Mouse (Mus musculus) liver, adult 2 months (tissue): ENCODE measurements around the gene Ehmt2. TPM values are rescaled to one million over a fixed set of nuclear protein-coding genes. Genes with fewer than 3 reads are reported as not detected.
"Not testable (repeated sequence)": the region's sequence is repeated elsewhere in the genome, so short reads cannot be mapped to it uniquely, and the experiment has no call there.

Source experiments
- DNase-seq: peaks from one replicate; pipeline ENCODE4 v3.0.0-alpha.2; 2011; ENCODE audit warnings: low read depth, low spot score; ENCODE audit errors: extremely low read depth
- H3K27ac ChIP-seq: fragments of 200-500 bp; replicated peaks from 2 replicates; pipeline ENCODE4 v1.5.1; 2012; ENCODE audit warnings: low read depth, mild to moderate bottlenecking, control low read depth, inconsistent platforms, low read length; ENCODE audit not compliant: insufficient read depth
- H3K27me3 ChIP-seq: fragments of 200-500 bp; 2 replicates; pipeline ENCODE4 v1.6.1; 2012; ENCODE audit warnings: mild to moderate bottlenecking, moderate library complexity, low read length, inconsistent platforms; ENCODE audit not compliant: control insufficient read depth, insufficient read depth
- H3K36me3 ChIP-seq: fragments of 200-500 bp; 2 replicates; pipeline ENCODE4 v1.6.1; 2012; ENCODE audit warnings: low read length, inconsistent platforms; ENCODE audit not compliant: control insufficient read depth, insufficient read depth
- H3K4me1 ChIP-seq: fragments of 200-500 bp; 2 replicates; pipeline ENCODE4 v1.6.1; 2011; ENCODE audit warnings: low read length; ENCODE audit not compliant: control insufficient read depth, insufficient read depth
- H3K4me3 ChIP-seq: fragments of 200-500 bp; 2 replicates; pipeline ENCODE4 v1.5.1; 2011; ENCODE audit warnings: low read depth, mild to moderate bottlenecking, control low read depth, low read length, moderate library complexity; ENCODE audit not compliant: insufficient read depth
- H3K79me2 ChIP-seq: fragments of 200-500 bp; 2 replicates; pipeline ENCODE4 v1.6.1; 2012; ENCODE audit warnings: inconsistent platforms, mild to moderate bottlenecking, low read length, moderate library complexity; ENCODE audit not compliant: control insufficient read depth, insufficient read depth
- H3K9ac ChIP-seq: fragments of 200-500 bp; 2 replicates; pipeline ENCODE4 v1.6.1; 2012; ENCODE audit warnings: low read depth, mild to moderate bottlenecking, control low read depth, inconsistent platforms, low read length
- CTCF ChIP-seq: fragments of 200-500 bp; IDR thresholded peaks from 2 replicates; pipeline ENCODE4 v1.5.1; 2011; ENCODE audit warnings: low read depth, low read length, control low read depth
- POLR2A ChIP-seq: fragments of 200-500 bp; IDR thresholded peaks from 2 replicates; pipeline ENCODE4 v1.6.1; 2011; ENCODE audit warnings: low read length, control low read depth; ENCODE audit not compliant: insufficient read depth; ENCODE audit errors: extremely low read depth
- WGBS: fragments of 180-500 bp; shearing (Covaris S2); methylation state at CpG from one replicate; pipeline ENCODE4 v1.1.7; 2018; 5-methylcytosine and 5-hydroxymethylcytosine counted together
- polyA plus RNA-seq: library from polyadenylated mRNA; depleted of rRNA; stranded (reverse); fragments of >200 nt; gene quantifications from 2 replicates; pipeline ENCODE4 v1.2.3, GENCODE M21; 2012; rRNA removed
- total RNA-seq: library from RNA; depleted of rRNA; stranded (reverse); fragments of >200 nt; gene quantifications from 2 replicates; pipeline ENCODE4 v1.2.3, GENCODE M21; 2014; rRNA removed

Gene Ehmt2
- total and polyA plus RNA-seq, 2 experiments = 45.2 to 103 TPM

- H3K79me2 ChIP-seq, H3K36me3 ChIP-seq, H3K27me3 ChIP-seq, H3K4me1 ChIP-seq: not testable (repeated sequence)
- TF ChIP-seq POLR2A = peak; percentile 53; the same call in 1 of the 2 replicates
- Histone ChIP-seq H3K27ac (peak within 1 kb of the TSS; percentile 81), H3K4me3 (peak within 1 kb of the TSS; percentile 54), H3K9ac (peak within 1 kb of the TSS; percentile 74)
- peak; percentile 68 for DNase-seq
- WGBS = under 1% methylated on average over 32 of the region's 32 CpGs
Observed at GRCm38 (mm10) chr17:34959130-34959778, 61.0 kb downstream of the Ehmt2 start, which contains the start of gene Hspa1b. Gene Hspa1b, minus strand, starts transcription at chr17:34959238.

- WGBS = 14% methylated on average over 12 of the region's 12 CpGs
- no peaks in the 10 kb centered on the region for H3K27me3 ChIP-seq
- peak overlapping the region; percentile 74 for H3K9ac ChIP-seq
- H3K36me3 ChIP-seq = no peaks in the 10 kb centered on the region
- no peak for TF ChIP-seq POLR2A
- no peak for TF ChIP-seq CTCF
- H3K4me3 ChIP-seq = peak overlapping the region; percentile 4; the same call in 1 of the 2 replicates
- H3K79me2 ChIP-seq = no peaks in the 10 kb centered on the region
- H3K4me1 ChIP-seq = peaks cover 7% of the 10 kb centered on the region
- H3K27ac ChIP-seq = peak overlapping the region; percentile 81
- peak; percentile 64 for DNase-seq
Observed at GRCm38 (mm10) chr17:34959881-34960515, 61.7 kb downstream of the Ehmt2 start.

- Histone ChIP-seq H3K4me1 (peaks cover 5% of the 10 kb centered on the region), H3K9ac (no peak overlapping the region), H3K4me3 (no peak overlapping the region), H3K27me3 (no peaks in the 10 kb centered on the region), H3K79me2 (no peaks in the 10 kb centered on the region), H3K27ac (no peak overlapping the region), H3K36me3 (no peaks in the 10 kb centered on the region)
- TF ChIP-seq POLR2A = no peak
- TF ChIP-seq CTCF = no peak
- no peak for DNase-seq
Observed at GRCm38 (mm10) chr17:34960702-34961493, 62.6 kb downstream of the Ehmt2 start.

- TF ChIP-seq POLR2A (no peak), CTCF (no peak)
- H3K27me3 ChIP-seq = no peaks in the 10 kb centered on the region
- 65% methylated on average over 3 of the region's 3 CpGs for WGBS
Observed at GRCm38 (mm10) chr17:34962125-34962524, 63.9 kb downstream of the Ehmt2 start.

GRCm38 (mm10) chr17:34962841-34963240 is 64.6 kb downstream of the Ehmt2 start:
- TF ChIP-seq CTCF (no peak), POLR2A (no peak)
- H3K4me3 ChIP-seq = no peak overlapping the region
- H3K4me1 ChIP-seq = peaks cover 5% of the 10 kb centered on the region
- H3K79me2 ChIP-seq = no peaks in the 10 kb centered on the region
- H3K9ac ChIP-seq = no peak overlapping the region
- no peaks in the 10 kb centered on the region for H3K36me3 ChIP-seq
- H3K27me3 ChIP-seq = no peaks in the 10 kb centered on the region
- no peak overlapping the region for H3K27ac ChIP-seq
- WGBS = 93% methylated on average over 1 of the region's 1 CpGs
- DNase-seq = no peak

More at GRCm38 (mm10) chr17:34962125-34962524, 63.9 kb downstream of the Ehmt2 start:
- H3K79me2 ChIP-seq = no peaks in the 10 kb centered on the region
- no peaks in the 10 kb centered on the region for H3K36me3 ChIP-seq
- no peak overlapping the region for H3K4me3 ChIP-seq
- H3K27ac ChIP-seq = no peak overlapping the region
- no peak overlapping the region for H3K9ac ChIP-seq
- no peak for DNase-seq
- peaks cover 5% of the 10 kb centered on the region for H3K4me1 ChIP-seq

Other genes starting within 250 kb of the Ehmt2 start
Only the 30 nearest of the 37 such genes appear.
- gene C4b, start 154.6 kb upstream of the Ehmt2 start, total RNA-seq = 421 and 487 TPM in 2 replicates
- 561 and 742 TPM in 2 replicates for gene C4b, start 154.6 kb upstream of the Ehmt2 start, polyA plus RNA-seq
- 0.18 and 12.8 TPM in 2 replicates for gene Cyp21a1, start 93.9 kb upstream of the Ehmt2 start, total RNA-seq
- gene Cyp21a1, start 93.9 kb upstream of the Ehmt2 start, polyA plus RNA-seq = 0.10 TPM in 1 of 2 replicates, not detected in the other
- gene Stk19, start 61.5 kb upstream of the Ehmt2 start, total RNA-seq = 7.6 and 7.9 TPM in 2 replicates
- gene Stk19, start 61.5 kb upstream of the Ehmt2 start, polyA plus RNA-seq = 16.6 and 19.8 TPM in 2 replicates
- gene Dxo, start 61.5 kb upstream of the Ehmt2 start, total RNA-seq = 9.7 and 12.8 TPM in 2 replicates
- 26.3 and 36.6 TPM in 2 replicates for gene Dxo, start 61.5 kb upstream of the Ehmt2 start, polyA plus RNA-seq
- 32.0 and 39.4 TPM in 2 replicates for gene Skiv2l, start 48.3 kb upstream of the Ehmt2 start, total RNA-seq
- gene Skiv2l, start 48.3 kb upstream of the Ehmt2 start, polyA plus RNA-seq = 51.1 and 61.7 TPM in 2 replicates
- gene Nelfe, start 48.1 kb upstream of the Ehmt2 start, total RNA-seq = 21.9 and 22.0 TPM in 2 replicates
- 14.9 and 17.1 TPM in 2 replicates for gene Nelfe, start 48.1 kb upstream of the Ehmt2 start, polyA plus RNA-seq
- 1,474 and 1,577 TPM in 2 replicates for gene Cfb, start 36.0 kb upstream of the Ehmt2 start, total RNA-seq
- 709 and 764 TPM in 2 replicates for gene Cfb, start 36.0 kb upstream of the Ehmt2 start, polyA plus RNA-seq
- 1.8 and 3.2 TPM in 2 replicates for gene Zbtb12, start 19.0 kb upstream of the Ehmt2 start, total RNA-seq
- gene Zbtb12, start 19.0 kb upstream of the Ehmt2 start, polyA plus RNA-seq = 3.3 and 4.6 TPM in 2 replicates
- 1.1 TPM in 1 of 2 replicates, not detected in the other for gene Gm20547, start 16.4 kb upstream of the Ehmt2 start, total RNA-seq
- gene Gm20547, start 16.4 kb upstream of the Ehmt2 start, polyA plus RNA-seq = 0.09 TPM in 1 of 2 replicates, not detected in the other
- gene C2, start 204 bp upstream of the Ehmt2 start, total RNA-seq = 101 and 113 TPM in 2 replicates
- 65.1 and 82.1 TPM in 2 replicates for gene C2, start 204 bp upstream of the Ehmt2 start, polyA plus RNA-seq
- 0.13 and 0.18 TPM in 2 replicates for gene Slc44a4, start 16.0 kb downstream of the Ehmt2 start, total RNA-seq
- gene Slc44a4, start 16.0 kb downstream of the Ehmt2 start, polyA plus RNA-seq = 0.34 and 0.35 TPM in 2 replicates
- gene Neu1, start 32.8 kb downstream of the Ehmt2 start, total RNA-seq = 27.6 and 36.8 TPM in 2 replicates
- 52.5 and 62.5 TPM in 2 replicates for gene Neu1, start 32.8 kb downstream of the Ehmt2 start, polyA plus RNA-seq
- 3.6 and 10.1 TPM in 2 replicates for gene Hspa1b, start 60.8 kb downstream of the Ehmt2 start, total RNA-seq
- 10.0 and 11.2 TPM in 2 replicates for gene Hspa1b, start 60.8 kb downstream of the Ehmt2 start, polyA plus RNA-seq
- gene Gm20481, start 71.4 kb downstream of the Ehmt2 start, total RNA-seq = not detected in 2 replicates
- not detected in 2 replicates for gene Gm20481, start 71.4 kb downstream of the Ehmt2 start, polyA plus RNA-seq
- 0.18 and 0.60 TPM in 2 replicates for gene Hspa1a, start 73.7 kb downstream of the Ehmt2 start, total RNA-seq
- gene Hspa1a, start 73.7 kb downstream of the Ehmt2 start, polyA plus RNA-seq = 0.45 TPM in 2 replicates
- gene Hspa1l, start 74.2 kb downstream of the Ehmt2 start, total RNA-seq = 0.18 TPM in 1 of 2 replicates, not detected in the other
- 0.05 TPM in 1 of 2 replicates, not detected in the other for gene Hspa1l, start 74.2 kb downstream of the Ehmt2 start, polyA plus RNA-seq
- gene Lsm2, start 83.4 kb downstream of the Ehmt2 start, total RNA-seq = 7.9 and 11.1 TPM in 2 replicates
- gene Lsm2, start 83.4 kb downstream of the Ehmt2 start, polyA plus RNA-seq = 55.1 and 63.0 TPM in 2 replicates
- 11.8 and 27.5 TPM in 2 replicates for gene Vars, start 102.5 kb downstream of the Ehmt2 start, total RNA-seq
- gene Vars, start 102.5 kb downstream of the Ehmt2 start, polyA plus RNA-seq = 39.8 and 52.7 TPM in 2 replicates
- 0.07 and 0.09 TPM in 2 replicates for gene Vwa7, start 118.1 kb downstream of the Ehmt2 start, total RNA-seq
- gene Vwa7, start 118.1 kb downstream of the Ehmt2 start, polyA plus RNA-seq = 0.16 and 0.27 TPM in 2 replicates
- gene Sapcd1, start 129.5 kb downstream of the Ehmt2 start, total RNA-seq = 0.54 TPM in 1 of 2 replicates, not detected in the other
- gene Sapcd1, start 129.5 kb downstream of the Ehmt2 start, polyA plus RNA-seq = 0.66 TPM in 1 of 2 replicates, not detected in the other
- gene Msh5, start 148.3 kb downstream of the Ehmt2 start, total RNA-seq = 1.0 and 2.0 TPM in 2 replicates
- 1.1 and 3.9 TPM in 2 replicates for gene Msh5, start 148.3 kb downstream of the Ehmt2 start, polyA plus RNA-seq
- 15.9 and 20.3 TPM in 2 replicates for gene Clic1, start 151.5 kb downstream of the Ehmt2 start, total RNA-seq
- 12.2 and 16.8 TPM in 2 replicates for gene Clic1, start 151.5 kb downstream of the Ehmt2 start, polyA plus RNA-seq
- 3.0 and 3.6 TPM in 2 replicates for gene Ddah2, start 160.6 kb downstream of the Ehmt2 start, total RNA-seq
- 3.8 and 3.9 TPM in 2 replicates for gene Ddah2, start 160.6 kb downstream of the Ehmt2 start, polyA plus RNA-seq
- gene Ly6g6c, start 166.9 kb downstream of the Ehmt2 start, total RNA-seq = not detected in 2 replicates
- not detected in 2 replicates for gene Ly6g6c, start 166.9 kb downstream of the Ehmt2 start, polyA plus RNA-seq
- 0.18 TPM in 1 of 2 replicates, not detected in the other for gene Mpig6b, start 167.7 kb downstream of the Ehmt2 start, total RNA-seq
- gene Mpig6b, start 167.7 kb downstream of the Ehmt2 start, polyA plus RNA-seq = 0.06 TPM in 1 of 2 replicates, not detected in the other
- 0.37 TPM in 1 of 2 replicates, not detected in the other for gene Ly6g6e, start 178.4 kb downstream of the Ehmt2 start, total RNA-seq
- 0.33 and 0.35 TPM in 2 replicates for gene Ly6g6e, start 178.4 kb downstream of the Ehmt2 start, polyA plus RNA-seq
- gene Ly6g6d, start 179.6 kb downstream of the Ehmt2 start, total RNA-seq = 0.47 TPM in 1 of 2 replicates, not detected in the other
- gene Ly6g6d, start 179.6 kb downstream of the Ehmt2 start, polyA plus RNA-seq = 0.24 and 0.67 TPM in 2 replicates
- not detected in 2 replicates for gene Ly6g6f, start 187.1 kb downstream of the Ehmt2 start, total RNA-seq
- 0.07 TPM in 2 replicates for gene Ly6g6f, start 187.1 kb downstream of the Ehmt2 start, polyA plus RNA-seq
- 62.2 and 63.3 TPM in 2 replicates for gene Abhd16a, start 190.8 kb downstream of the Ehmt2 start, total RNA-seq
- 78.4 and 83.0 TPM in 2 replicates for gene Abhd16a, start 190.8 kb downstream of the Ehmt2 start, polyA plus RNA-seq
- not detected in 2 replicates for gene Ly6g5c, start 209.8 kb downstream of the Ehmt2 start, total RNA-seq
- gene Ly6g5c, start 209.8 kb downstream of the Ehmt2 start, polyA plus RNA-seq = not detected in 2 replicates